Mouse (Mus musculus): ENCODE data around the gene Kansl3.

The Kansl3 gene

DNA sequence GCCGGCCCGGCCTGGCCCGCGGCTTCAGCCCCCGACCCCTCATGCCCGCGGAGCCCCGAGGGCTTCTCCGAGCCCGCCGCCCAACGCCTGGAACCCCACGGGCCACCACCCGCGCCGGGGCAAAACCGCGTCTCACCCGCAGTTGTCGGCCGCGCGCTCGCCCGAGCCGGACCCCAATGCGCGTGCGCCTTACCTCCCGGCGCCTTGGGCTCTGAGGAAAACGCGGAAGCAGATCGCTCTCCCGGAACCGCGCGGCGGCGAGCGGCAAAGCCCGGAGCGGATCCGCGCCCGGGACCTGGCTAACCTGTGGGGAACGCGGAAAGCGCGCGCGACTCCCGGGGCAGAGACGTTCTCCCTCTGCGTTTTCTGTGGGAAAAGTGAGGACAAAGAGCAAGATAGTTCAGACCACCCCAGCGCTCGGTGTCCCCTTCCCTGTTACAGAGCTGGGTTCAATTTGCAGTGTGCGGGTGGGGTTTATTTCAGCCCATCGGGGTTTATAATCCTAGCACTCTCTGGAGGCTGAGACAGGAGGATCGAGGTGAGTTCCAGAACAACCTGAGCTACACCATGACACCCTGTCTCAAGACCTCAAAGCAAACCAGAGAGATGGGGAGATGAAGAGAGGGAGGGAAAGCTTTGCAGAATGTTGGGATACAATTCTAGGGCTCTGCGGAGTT, at the start of gene Kansl3:
TSS of gene Kansl3 (minus strand) at position 213 of the 677 bp plus-strand sequence.
- DNase-seq (ENCODE audit: low spot score) = peak; percentile 65

- DNase-seq (ENCODE audit: low spot score) = no peak
These were observed 35.5 kb upstream of the Kansl3 start for GRCm38 (mm10) chr1:36404531-36404930.

- DNase-seq (ENCODE audit: low spot score) = peak; percentile 9
These were observed 32.5 kb upstream of the Kansl3 start for GRCm38 (mm10) chr1:36401509-36401908.

GRCm38 (mm10) chr1:36397041-36397440, 28.1 kb upstream of the Kansl3 start:
- no peak for DNase-seq (ENCODE audit: low spot score)

DNA sequence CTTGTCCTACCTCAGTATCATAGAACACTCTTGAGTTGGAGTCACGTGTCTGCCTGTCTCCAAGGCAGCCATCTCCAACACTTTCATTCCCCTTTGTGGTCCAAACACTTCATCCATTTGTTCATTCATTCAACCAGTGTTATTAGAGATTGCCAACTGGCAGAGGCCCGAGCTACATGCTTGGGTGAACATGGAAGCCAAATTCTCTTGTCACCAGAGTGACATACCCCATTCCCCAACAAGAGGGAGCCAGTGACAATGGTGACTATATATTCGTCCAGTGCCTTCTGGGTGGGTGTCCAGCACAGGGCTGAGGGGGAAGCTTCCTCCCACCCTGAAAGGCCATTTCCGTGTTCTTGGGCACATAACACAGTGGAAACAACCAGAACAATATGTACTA, 10.6 kb upstream of the Kansl3 start:
- no peak for DNase-seq (ENCODE audit: low spot score)

DNA sequence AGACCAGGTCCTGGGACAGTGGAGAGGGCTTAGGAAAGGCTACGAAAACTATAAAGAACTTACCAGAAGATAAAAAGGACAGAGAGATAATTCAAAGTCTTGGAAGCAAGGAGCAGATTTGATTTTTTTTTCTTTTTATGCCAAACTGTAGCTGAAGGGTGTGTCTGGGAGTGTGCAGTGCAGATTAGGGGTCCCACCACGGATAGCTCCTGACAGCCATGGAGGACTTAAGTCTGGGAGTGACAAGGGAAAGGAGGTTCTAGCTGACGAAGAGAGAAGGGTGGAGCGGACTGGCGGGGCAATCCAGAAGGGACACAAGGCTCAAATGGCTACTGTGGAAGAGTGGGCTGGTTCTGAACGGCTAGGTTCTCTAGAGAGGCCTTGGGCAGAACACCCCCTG, 9.9 kb upstream of the Kansl3 start:
- no peak for DNase-seq (ENCODE audit: low spot score)

DNA sequence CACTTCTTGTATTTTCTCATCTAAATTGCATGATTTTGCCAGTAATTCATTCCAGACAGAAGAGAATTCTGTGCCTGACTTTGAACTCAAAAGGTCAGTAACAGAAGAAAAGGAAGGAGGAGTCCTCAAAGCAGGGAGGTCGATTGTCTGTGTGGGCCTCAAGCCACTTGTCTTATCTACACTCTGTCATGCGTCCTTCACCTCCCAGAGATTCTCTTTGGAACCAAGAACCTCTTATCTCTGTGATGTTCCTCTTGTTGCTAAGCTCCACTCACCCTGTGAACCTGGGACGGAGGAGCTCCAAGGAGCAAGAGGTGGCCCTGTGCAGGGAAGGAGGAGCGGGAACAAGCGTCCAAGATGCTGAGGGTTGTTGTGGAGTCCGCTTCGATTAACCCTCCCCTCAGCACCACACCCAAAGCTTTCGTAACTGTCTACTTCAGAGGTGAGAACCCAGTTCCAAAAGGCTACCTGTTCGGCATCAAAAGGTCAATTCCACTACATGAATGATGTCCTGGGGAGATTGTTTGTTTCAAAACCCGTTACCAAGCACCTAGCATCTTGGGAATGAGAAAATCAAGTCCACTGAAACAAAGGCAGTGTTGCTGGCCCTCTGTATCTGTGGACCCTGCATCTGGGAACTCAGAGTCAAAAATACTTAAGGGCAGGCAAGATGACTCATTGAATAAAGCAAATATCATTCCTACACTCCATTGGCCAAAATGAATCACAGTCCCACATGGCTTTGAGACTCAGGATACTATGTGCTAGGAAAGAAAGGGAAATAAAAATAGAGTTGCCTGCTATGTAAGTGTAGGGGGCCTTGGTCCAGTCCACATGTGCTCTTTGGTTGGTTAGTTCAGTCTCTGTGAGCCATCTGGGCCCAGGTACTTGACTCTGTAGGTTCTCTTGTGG, 3.2 kb upstream of the Kansl3 start, which contains the start of gene Fer1l5:
TSS of gene Fer1l5 (plus strand) at position 358 of the 912 bp plus-strand sequence.
- DNase-seq (ENCODE audit: low spot score) = no peak

DNA sequence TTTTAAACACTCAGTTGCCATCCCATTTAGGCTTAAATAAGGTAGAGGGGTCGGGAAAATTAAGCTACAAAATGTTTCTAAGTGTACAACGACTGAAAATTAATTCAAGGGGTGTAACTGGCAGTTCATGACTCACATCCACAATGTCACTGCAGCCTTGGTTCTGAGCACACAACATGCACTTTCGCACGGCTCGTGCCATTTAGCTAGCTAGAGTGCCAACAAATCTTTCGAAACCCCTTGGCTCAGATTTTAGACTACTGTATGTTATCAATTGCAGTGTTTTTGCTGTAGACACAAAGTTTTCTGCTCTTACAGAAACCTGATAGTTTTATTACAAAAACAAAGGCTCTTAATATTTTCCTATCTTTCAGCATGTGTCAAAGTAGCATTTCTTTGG, 1.9 kb upstream of the Kansl3 start:
- no peak for DNase-seq (ENCODE audit: low spot score)

GRCm38 (mm10) chr1:36368112-36368968, 641 bp downstream of the Kansl3 start:
- peak; percentile 15 for DNase-seq (ENCODE audit: low spot score)

GRCm38 (mm10) chr1:36367698-36368097, 1.3 kb downstream of the Kansl3 start:
- DNase-seq (ENCODE audit: low spot score) = no peak

DNA sequence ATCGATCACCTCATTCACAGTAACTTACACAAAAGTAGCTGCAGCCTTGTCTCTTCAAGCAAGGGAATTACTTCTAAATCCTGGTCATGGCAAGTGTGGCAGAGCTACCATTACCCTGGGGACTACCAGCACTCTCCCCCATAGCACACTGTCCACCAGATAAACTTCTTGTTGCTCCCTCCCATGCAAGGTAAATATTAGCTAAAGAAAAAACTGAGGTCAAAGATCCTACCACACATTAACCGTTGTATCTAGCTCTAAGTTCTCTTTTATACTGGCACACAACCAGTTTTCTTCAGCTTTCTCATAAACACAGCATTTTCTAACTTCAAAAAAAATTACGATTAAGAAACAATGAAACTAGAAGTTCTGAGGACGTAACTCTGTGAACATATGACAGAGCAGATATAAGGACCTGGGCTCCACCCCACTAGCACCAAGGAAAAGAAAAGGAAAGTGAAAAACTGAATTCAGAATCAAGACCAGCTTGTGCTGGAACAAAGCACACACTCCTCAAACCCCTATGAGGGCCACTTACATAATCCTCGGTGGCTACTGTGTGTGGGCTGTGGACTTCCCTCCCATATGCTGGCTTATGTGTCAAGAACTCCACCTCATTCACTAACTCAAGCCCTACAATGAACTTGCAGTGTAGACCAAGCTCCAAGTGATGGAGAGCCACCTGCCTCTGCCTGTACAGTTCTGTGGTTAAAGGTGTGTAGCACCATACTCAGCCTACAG, 11.9 kb downstream of the Kansl3 start:
- DNase-seq (ENCODE audit: low spot score) = no peak

DNA sequence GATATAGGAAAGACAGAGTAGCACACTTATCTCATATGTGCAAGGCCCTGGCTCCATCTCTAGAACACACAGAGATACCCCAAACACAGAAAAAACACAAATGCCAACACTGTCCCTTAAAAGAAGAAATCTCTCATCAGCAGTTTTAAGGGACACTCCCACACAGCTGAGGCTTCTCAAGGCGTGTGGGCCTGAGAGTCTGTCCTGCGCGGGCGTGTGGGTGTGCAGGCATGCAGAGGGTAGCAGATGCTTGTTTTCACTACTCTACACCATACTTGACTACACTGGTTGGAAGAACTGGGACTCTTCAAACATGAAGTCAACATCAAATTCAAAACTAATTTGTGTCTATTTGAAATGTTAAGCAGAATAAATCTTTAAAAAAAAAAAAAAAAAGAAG, 16.6 kb downstream of the Kansl3 start:
- DNase-seq (ENCODE audit: low spot score) = no peak

DNA sequence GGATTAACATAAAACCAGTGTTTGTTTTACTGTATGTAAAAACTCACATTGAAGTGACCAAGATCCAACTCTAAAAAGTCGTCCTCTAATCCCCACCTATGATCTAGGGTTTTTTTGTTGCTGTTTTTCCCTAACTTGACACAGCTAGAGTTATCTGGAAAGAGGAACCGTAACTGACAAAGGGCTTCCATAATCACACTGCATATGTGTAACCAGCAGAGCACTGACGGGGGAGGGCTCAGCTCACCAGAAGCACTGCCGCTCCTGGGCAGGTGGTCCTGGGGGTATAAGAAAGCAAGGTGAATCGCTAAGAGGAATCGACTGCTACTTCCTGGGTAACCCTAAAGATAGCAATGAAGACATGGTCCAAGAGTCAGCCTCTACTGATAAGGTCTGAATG, 26.4 kb downstream of the Kansl3 start:
- no peak for DNase-seq (ENCODE audit: low spot score)

DNA sequence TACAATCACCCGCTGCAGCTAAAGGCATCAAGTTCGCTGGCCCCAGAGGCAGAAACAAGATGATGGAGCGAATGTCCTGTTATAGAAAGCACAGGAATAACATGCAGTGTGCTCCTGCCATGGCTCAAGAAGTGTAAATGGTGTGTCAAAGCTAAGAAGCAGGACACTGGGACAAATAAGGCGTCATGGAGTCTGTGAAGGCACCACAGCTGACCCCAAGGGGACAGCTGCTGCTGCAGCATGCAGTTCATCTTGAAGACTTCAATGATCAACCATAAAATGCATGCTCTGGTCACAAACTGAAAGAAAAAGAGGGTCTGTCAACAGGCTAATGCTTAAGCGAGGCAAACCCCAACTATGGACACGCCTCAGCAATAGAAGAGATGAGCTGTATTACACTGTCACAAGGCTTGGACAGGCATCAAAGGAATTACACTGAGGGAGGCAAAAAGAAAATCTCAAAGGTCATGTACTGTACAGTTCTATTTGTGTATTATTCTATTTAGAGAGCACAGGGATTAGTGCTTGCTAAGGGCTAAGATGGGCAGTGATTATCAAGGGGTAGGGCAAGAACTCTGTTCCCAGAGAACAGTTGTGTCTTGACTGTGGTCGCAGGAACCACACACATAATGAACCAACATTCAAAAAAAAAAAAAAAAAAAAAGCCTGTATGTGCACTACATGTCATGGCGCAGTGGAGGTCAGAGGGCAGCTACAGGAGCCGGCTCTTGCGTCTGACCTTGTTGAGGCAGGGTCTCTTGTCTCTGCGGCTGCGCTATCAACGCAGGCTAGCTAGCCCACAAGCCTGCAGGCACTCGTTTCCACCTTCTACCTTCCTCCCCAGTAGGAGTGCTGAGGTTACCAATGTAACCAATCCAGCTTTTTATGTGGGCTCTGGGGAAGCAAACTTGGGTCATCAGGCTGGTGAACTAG, 35.8 kb downstream of the Kansl3 start:
- no peak for DNase-seq (ENCODE audit: low spot score)

DNA sequence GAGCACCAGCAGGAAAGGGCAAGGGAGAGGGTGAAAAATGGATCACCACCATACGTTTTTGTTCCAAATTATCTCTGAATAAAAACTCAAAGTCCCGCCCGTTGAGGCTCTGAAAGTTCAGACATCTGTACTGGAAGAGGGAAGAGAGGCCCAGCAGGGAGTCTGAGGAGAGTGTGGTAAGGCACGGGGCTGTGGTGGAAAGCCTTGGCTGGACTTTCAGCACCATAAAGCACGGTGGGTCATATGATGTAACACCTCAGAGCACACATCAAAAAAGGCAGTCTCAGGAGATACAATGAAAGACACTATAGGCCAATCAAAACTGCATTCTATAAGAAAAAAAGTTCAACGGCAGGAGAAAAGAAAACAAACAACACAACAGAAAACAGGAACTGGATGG, 37.2 kb downstream of the Kansl3 start:
- no peak for DNase-seq (ENCODE audit: low spot score)

DNA sequence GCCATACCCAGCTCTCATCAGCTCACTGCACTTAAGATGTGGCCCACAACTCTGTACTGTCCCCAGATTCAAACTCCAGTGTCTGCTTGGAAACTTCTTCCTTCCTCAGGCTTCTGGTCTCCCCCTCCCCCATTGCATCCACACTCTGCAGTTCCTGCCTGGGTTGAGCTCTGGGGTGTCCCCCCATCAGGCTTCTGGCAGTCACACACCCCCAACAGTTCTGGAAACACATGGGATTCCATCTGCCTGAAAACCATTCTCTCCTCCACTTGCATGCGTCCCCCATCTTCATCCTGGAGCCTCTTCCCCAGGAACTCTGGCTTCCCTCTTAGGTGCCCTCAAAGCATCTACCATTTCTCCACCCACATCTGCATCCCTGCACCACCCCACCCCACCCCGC, 42.2 kb downstream of the Kansl3 start:
- no peak for DNase-seq (ENCODE audit: low spot score)

DNA sequence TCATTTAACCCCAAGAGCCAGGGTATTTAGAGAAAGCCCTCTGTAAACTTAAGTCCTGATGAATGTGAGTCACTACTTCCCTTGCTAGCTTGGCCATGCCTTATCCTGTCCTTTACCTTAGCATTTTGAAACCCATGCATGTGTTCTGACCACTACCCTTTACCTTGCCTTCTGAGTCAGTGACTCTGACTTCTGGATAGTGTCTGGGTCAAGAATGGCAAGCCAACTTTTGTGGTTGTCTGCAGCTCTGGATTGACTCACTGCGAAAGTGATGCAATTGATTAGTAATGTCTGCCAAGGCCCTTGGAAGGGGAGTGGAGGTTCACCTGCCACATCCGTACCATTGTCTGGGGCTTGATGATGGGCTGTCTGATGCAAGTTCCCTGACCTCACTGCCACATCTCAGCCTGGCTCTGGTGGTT, 43.1 kb downstream of the Kansl3 start:
- DNase-seq (ENCODE audit: low spot score) = no peak

DNA sequence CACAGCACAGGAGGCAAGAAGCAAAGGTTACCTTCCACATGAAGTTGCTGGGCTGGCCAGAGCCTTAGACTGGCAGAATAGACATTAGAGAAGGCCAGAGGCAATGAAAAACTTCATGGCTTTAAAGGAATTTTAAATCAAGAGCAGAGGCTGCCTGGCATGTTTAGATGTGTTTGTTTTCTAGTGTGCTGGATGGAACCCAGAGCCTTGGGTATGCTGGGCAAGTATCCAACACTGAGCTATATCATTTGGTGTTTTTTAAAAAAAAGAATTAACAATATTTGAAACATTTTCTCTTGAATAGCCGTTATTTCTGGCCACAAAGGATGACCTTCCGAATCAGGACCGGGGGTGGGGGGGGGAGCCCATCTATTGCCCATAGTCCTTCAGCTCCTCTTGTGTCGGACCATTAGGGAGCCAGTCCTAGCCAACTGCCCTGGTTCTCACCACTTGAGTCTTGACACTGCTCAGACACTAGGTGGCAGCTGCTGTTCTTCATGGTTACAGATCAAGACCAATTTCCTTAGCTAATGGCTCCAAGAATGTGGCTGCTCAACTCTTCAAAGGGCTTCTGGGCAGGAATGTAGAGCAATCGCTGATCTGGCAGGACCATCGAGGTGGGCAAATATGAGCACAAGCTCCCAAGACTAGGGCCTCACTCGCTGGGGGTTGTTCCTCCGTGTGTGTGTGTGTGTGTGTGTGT, 45.1 kb downstream of the Kansl3 start:
- DNase-seq (ENCODE audit: low spot score) = peak; percentile 45

GRCm38 (mm10) chr1:36323076-36323475, 45.9 kb downstream of the Kansl3 start:
- DNase-seq (ENCODE audit: low spot score) = no peak
